Mouse (Mus musculus): ENCODE measurements at regions not wholly inside any gene's neighbourhood (a gene's known extent, or its start where the extent isn't known, plus 50 kb on each side); places are given as distances from the start of the nearest gene placed in this dataset.

GRCm38 (mm10) chr4:24154418-24154817 is 341.8 kb upstream of the Mms22l start:
- H3K4me2 ChIP-seq (ENCODE audit: low read depth, low read length), result no peak overlapping the region
- peak; percentile 82; the same call in 1 of the 2 replicates for ATAC-seq
- peak; percentile 80 for DNase-seq (ENCODE audit: low spot score)
- H3K27me3 ChIP-seq (ENCODE audit: insufficient read depth, low read length), result no peaks in the 10 kb centered on the region
- peak; percentile 97 for TF ChIP-seq CTCF (IDR thresholded peaks at IDR 0.05; ENCODE audit: low read depth)
- H3K4me1 ChIP-seq (ENCODE audit: insufficient read depth, low read length), result no peaks in the 10 kb centered on the region
- H3K36me3 ChIP-seq (ENCODE audit: insufficient read depth, low read length), result no peaks in the 10 kb centered on the region
- no peak overlapping the region for H3K4me3 ChIP-seq (ENCODE audit: low read length)
- no peaks in the 10 kb centered on the region for H3K9me3 ChIP-seq (ENCODE audit: low read length)
- H3K27ac ChIP-seq, result no peak overlapping the region
- H3K9ac ChIP-seq (replicated peaks; ENCODE audit: low read length), result no peak overlapping the region
- 14% methylated on average over 8 of the region's 8 CpGs for WGBS

GRCm38 (mm10) chr4:24173750-24174149 is 322.5 kb upstream of the Mms22l start:
- Histone ChIP-seq H3K9ac (replicated peaks; ENCODE audit: low read length) (no peak overlapping the region), H3K4me2 (ENCODE audit: low read depth, low read length) (no peak overlapping the region), H3K36me3 (ENCODE audit: insufficient read depth, low read length) (no peaks in the 10 kb centered on the region), H3K4me1 (ENCODE audit: insufficient read depth, low read length) (no peaks in the 10 kb centered on the region), H3K27ac (no peak overlapping the region), H3K4me3 (ENCODE audit: low read length) (no peak overlapping the region), H3K9me3 (ENCODE audit: low read length) (no peaks in the 10 kb centered on the region), H3K27me3 (ENCODE audit: insufficient read depth, low read length) (no peaks in the 10 kb centered on the region)
- ATAC-seq (no peak), DNase-seq (ENCODE audit: low spot score) (no peak)
- no peak for TF ChIP-seq CTCF (IDR thresholded peaks at IDR 0.05; ENCODE audit: low read depth)
- 41% methylated on average over 2 of the region's 2 CpGs for WGBS

- ATAC-seq, result no peak
- 40% methylated on average over 10 of the region's 10 CpGs for WGBS
- Histone ChIP-seq H3K4me3 (ENCODE audit: low read length) (no peak overlapping the region), H3K27ac (no peak overlapping the region), H3K9me3 (ENCODE audit: low read length) (no peaks in the 10 kb centered on the region), H3K9ac (replicated peaks; ENCODE audit: low read length) (no peak overlapping the region), H3K36me3 (ENCODE audit: insufficient read depth, low read length) (no peaks in the 10 kb centered on the region), H3K4me1 (ENCODE audit: insufficient read depth, low read length) (no peaks in the 10 kb centered on the region), H3K4me2 (ENCODE audit: low read depth, low read length) (0 out of 2 replicates have a peak overlapping the region, but pooled peaks have one; percentile 1), H3K27me3 (ENCODE audit: insufficient read depth, low read length) (no peaks in the 10 kb centered on the region)
- DNase-seq (ENCODE audit: low spot score), result peak; percentile 14
- no peak for TF ChIP-seq CTCF (IDR thresholded peaks at IDR 0.05; ENCODE audit: low read depth)
Measured at GRCm38 (mm10) chr4:24213262-24214036, 282.8 kb upstream of the Mms22l start.

- Histone ChIP-seq H3K9ac (replicated peaks; ENCODE audit: low read length) (no peak overlapping the region), H3K4me2 (ENCODE audit: low read depth, low read length) (no peak overlapping the region), H3K4me3 (ENCODE audit: low read length) (no peak overlapping the region), H3K4me1 (ENCODE audit: insufficient read depth, low read length) (no peaks in the 10 kb centered on the region), H3K36me3 (ENCODE audit: insufficient read depth, low read length) (no peaks in the 10 kb centered on the region), H3K27me3 (ENCODE audit: insufficient read depth, low read length) (no peaks in the 10 kb centered on the region), H3K27ac (no peak overlapping the region), H3K9me3 (ENCODE audit: low read length) (no peaks in the 10 kb centered on the region)
- no peak for TF ChIP-seq CTCF (IDR thresholded peaks at IDR 0.05; ENCODE audit: low read depth)
- no peak for ATAC-seq
- DNase-seq (ENCODE audit: low spot score), result no peak
- WGBS, result 54% methylated on average over 3 of the region's 3 CpGs
Measured at GRCm38 (mm10) chr4:24214037-24214362, 282.3 kb upstream of the Mms22l start.

- no peak for ATAC-seq
- DNase-seq (ENCODE audit: low spot score), result no peak
- Histone ChIP-seq H3K4me3 (ENCODE audit: low read length) (no peak overlapping the region), H3K36me3 (ENCODE audit: insufficient read depth, low read length) (no peaks in the 10 kb centered on the region), H3K4me2 (ENCODE audit: low read depth, low read length) (no peak overlapping the region), H3K27me3 (ENCODE audit: insufficient read depth, low read length) (no peaks in the 10 kb centered on the region), H3K27ac (no peak overlapping the region), H3K4me1 (ENCODE audit: insufficient read depth, low read length) (no peaks in the 10 kb centered on the region), H3K9me3 (ENCODE audit: low read length) (no peaks in the 10 kb centered on the region), H3K9ac (replicated peaks; ENCODE audit: low read length) (no peak overlapping the region)
- WGBS, result 53% methylated on average over 6 of the region's 6 CpGs
- TF ChIP-seq CTCF (IDR thresholded peaks at IDR 0.05; ENCODE audit: low read depth), result no peak
Measured at GRCm38 (mm10) chr4:24218383-24218934, 277.8 kb upstream of the Mms22l start.

- H3K36me3 ChIP-seq (ENCODE audit: insufficient read depth, low read length), result no peaks in the 10 kb centered on the region
- no peak overlapping the region for H3K9ac ChIP-seq (replicated peaks; ENCODE audit: low read length)
- no peak overlapping the region for H3K27ac ChIP-seq
- no peaks in the 10 kb centered on the region for H3K9me3 ChIP-seq (ENCODE audit: low read length)
- H3K4me2 ChIP-seq (ENCODE audit: low read depth, low read length), result no peak overlapping the region
- H3K27me3 ChIP-seq (ENCODE audit: insufficient read depth, low read length), result no peaks in the 10 kb centered on the region
- TF ChIP-seq CTCF (IDR thresholded peaks at IDR 0.05; ENCODE audit: low read depth), result no peak
- DNase-seq (ENCODE audit: low spot score) (no peak), ATAC-seq (no peak)
- no peaks in the 10 kb centered on the region for H3K4me1 ChIP-seq (ENCODE audit: insufficient read depth, low read length)
- 32% methylated on average over 4 of the region's 4 CpGs for WGBS
- H3K4me3 ChIP-seq (ENCODE audit: low read length), result no peak overlapping the region
Measured at GRCm38 (mm10) chr4:24219074-24219497, 277.2 kb upstream of the Mms22l start.

GRCm38 (mm10) chr4:24219583-24219982 is 276.7 kb upstream of the Mms22l start:
- H3K36me3 ChIP-seq (ENCODE audit: insufficient read depth, low read length), result no peaks in the 10 kb centered on the region
- H3K9me3 ChIP-seq (ENCODE audit: low read length), result no peaks in the 10 kb centered on the region
- no peaks in the 10 kb centered on the region for H3K4me1 ChIP-seq (ENCODE audit: insufficient read depth, low read length)
- DNase-seq (ENCODE audit: low spot score) (no peak), ATAC-seq (no peak)
- H3K4me2 ChIP-seq (ENCODE audit: low read depth, low read length), result no peak overlapping the region
- 73% methylated on average over 3 of the region's 3 CpGs for WGBS
- no peak overlapping the region for H3K27ac ChIP-seq
- H3K4me3 ChIP-seq (ENCODE audit: low read length), result no peak overlapping the region
- no peak for TF ChIP-seq CTCF (IDR thresholded peaks at IDR 0.05; ENCODE audit: low read depth)
- H3K27me3 ChIP-seq (ENCODE audit: insufficient read depth, low read length), result no peaks in the 10 kb centered on the region
- no peak overlapping the region for H3K9ac ChIP-seq (replicated peaks; ENCODE audit: low read length)
